Mouse (Mus musculus) frontal cortex, adult (tissue): ENCODE measurements around the gene Brd3.

Experiments used
- ATAC-seq: cut with Nextera tagmentation; 2 replicates; pipeline ENCODE4 v1.9.2; 2017; ENCODE audit warnings: mild to moderate bottlenecking, moderate library complexity, mixed read lengths; ENCODE audit not compliant: low TSS enrichment

The Brd3 gene

DNA sequence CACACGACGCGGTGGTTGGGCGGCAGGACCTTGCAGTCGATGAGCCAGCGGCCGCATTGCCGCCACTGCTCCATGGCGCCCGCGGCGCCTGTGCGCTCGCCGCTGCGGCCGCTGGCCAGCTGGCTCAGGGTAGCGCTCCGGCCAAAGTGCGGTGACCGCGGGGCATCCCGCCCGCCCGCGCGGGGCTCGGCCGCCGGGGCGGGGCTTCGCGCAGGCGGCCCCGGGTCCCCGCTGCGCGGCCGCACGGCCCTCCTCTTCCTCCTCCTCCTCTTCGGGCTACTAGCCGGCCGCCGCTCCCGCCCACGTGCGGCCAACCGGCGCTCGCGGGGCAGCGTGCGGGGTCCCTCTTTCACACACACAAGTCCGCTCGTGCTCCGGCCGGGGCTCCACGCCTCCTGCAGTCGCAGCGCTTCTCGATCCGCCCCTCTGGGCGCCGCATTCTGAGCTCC, 81.0 kb downstream of the Brd3 start:
- ATAC-seq: no peak

DNA sequence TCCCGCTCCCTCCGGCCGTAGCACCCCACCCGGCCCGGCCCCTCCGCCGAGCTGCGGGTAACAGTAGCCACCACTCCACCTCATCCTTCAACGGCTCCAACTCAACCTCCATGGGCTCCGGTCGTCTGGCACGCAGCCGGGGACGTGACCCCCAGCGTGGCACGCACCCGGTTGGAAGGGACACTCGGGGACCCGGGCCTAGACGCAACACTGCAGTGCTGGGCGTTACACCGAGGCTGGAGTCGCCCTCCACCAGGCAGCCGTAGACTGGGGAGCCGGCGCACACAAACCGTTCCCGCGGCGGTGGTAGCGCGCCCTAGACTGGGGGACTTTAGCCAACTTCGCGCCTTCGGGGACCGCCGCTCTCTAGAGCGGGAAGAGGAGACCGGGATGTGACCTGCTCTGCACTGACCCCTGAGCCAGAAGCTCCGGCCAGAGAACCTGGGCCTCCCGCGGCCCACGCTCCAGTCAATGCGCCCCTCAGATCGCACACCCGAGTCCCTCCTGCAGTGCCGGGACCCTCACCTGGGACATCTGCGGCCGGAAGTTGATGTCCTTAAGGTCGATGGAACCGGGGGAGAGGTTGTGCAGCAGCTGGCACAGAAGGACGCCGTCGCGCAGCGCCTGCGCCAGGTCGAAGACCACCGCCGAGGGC, 81.6 kb downstream of the Brd3 start:
- no peak for ATAC-seq

DNA sequence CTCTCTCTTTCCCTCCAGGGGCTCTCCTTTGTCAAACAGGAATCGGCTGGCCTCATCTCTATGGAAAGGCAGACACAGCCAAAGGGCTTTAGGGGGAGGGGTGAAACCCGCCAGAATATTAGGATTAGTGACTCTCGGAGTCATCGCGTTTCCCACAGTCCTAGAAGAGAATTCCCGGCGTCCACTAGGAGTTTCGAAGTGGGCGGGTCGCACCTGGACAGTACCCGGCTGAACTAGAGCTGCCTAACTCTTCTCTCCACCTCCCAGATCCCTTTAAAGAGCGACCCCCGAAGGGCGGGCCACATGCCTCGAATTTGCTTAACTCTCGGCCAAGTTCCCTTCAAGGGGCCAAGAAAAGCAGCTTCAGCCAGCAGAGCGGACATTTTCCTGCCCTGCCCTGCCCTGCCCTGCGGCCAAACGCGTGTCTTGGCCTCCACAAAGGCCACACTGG, 82.3 kb downstream of the Brd3 start:
- no peak for ATAC-seq

DNA sequence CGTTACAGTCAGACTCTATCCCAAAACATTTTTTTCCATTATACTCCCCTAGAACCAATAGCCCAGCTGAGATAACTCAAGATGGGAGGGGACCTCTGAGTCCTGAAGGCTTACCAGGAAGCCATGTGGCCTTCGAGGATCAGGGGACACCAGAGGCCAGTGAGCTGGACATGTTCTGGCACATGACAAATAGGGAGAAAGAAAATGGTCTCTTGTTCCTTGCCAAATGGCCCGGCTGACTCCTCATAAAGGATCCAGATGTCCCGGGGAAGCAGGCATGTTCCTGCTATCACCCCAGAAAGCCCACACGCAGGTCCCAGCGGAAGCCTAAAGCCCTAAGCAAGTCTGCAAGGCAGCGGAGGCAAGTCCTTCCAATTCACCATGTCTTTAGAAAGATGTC, 83.9 kb downstream of the Brd3 start:
- no peak for ATAC-seq

DNA sequence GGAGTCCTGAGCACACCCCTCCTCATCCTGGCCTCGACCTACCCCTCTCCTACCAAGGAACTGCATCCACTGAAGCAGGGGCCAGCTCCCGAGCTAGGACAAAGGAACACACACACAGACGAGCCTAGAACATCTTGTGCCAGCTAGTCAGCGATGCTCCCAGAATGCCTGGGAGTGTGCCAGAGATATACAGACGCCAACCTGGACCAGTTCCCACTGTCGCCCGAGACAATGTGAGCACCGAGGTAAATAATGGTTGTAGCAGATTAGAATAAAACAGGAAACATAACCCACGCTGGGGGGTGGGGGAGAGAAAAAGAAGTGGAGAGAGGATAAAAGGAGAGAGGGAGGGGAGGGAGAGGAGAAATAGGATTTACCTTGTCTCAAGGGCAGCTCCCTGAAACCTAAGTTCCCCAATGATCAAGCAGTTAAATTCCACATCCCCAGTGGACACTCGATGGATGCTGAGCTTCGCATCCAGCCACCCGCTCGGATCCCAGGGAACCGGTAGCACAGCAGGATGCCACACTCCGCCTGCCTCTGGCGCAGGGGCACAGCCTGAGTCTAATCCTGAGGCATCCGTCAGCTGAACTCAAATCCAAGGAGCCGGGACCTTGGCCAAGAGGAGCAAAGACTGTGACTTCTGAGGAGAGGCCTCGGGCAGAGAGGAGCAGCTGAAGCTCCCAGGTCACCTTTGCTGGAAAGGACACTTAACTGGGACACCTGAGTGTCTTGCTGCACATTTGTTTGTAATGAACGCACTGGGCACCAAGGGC, 86.0 kb downstream of the Brd3 start:
- no peak for ATAC-seq

DNA sequence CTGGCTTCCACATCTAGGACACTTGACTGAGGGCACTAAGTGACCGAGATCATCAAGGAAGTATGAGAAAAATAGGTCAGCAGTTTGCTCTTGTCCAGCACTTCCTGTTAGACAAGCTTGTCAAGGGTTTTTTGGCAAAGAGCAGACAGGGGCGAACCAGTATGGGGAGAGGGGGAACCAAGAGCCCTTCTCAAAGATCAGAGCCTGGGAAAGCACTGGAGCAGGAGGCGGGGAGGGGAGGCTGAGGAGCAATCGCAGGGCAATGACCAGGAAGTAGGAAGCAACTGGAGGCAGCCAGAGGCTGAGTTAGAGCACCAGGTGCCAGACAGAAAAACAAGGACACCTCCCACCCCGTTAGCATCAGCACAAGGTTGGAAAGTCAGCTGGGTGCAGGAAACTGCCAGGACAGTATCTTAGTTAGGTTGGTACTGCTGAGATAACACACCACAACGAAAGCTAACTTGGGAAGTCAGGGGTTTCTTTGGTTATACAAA, 88.8 kb downstream of the Brd3 start:
- ATAC-seq: no peak

DNA sequence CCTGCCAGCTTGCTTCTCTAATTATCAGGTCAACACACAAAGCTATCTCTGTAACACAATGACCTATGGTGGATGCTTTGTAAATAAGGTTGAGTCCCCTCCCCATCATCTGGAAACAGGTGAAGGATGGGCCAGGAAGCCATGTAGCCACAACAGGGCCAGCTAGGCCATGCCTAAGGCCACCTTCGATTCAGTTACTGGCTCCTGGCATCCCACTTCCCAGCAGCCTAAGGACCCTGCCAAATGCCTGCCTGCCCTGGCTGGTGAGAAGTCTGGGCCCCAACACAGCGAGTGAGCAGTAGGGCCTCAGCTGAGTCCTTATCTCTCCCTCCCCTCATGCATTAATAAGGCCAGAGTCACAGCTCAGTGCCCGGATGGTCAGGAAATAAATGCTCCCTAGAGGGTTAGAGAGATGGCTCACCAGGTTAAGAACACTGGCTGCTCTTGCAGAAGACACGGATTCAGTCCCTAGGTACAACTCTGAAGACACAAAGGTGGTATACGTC, 89.8 kb downstream of the Brd3 start:
- ATAC-seq: no peak

DNA sequence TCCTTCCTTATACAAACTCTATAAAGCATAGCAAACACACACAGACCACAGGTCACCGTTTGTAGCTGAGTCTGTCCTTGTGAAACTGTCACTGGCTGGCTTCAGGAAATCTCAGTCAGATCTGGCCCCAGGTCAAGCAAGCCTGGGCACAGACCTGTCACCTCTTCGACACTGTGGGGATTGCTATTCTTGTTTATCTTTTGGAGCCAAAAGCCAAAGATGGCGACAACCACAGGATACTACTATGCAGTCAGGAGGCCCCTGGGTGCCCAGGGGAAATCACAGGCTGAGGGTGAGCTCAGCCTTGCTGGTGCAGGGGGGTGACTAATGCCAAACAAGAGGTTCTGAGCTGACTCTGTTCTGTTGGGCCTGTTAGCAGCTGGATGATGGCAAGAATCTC, 91.0 kb downstream of the Brd3 start:
- ATAC-seq: no peak

DNA sequence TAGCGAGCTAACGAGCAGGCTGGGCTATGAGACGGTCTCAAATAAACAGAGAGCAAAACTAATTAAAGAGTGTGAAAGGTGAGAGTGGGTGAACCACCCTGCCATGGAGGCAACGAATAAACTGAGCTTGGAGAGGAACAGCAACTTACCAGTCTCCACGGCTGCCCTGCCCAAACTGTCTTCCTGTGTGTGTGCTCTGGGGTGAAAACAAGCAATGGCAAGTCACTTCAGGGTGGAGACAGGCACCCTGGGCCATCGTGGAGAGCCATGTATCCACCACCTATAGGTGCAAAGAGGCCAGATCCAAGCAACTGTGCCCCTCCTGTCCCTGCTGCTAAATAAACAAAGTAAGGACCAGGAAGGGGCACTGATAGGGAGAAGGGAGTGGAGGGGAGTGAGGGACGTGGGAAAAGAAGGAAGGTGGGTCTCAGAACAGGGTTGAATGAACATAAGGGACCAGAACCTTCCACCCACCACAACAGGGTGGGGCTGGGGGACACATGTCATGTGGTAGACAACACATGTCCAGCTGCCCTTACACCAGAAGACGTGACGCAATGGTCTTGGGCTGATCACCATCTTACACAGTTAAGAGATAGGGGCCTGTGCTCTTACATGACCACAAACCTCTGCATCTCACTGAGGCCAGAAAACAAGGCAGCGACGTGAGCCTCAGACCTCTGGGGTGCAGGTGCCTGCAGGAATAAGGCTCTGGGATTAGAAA, 92.2 kb downstream of the Brd3 start:
- no peak for ATAC-seq

DNA sequence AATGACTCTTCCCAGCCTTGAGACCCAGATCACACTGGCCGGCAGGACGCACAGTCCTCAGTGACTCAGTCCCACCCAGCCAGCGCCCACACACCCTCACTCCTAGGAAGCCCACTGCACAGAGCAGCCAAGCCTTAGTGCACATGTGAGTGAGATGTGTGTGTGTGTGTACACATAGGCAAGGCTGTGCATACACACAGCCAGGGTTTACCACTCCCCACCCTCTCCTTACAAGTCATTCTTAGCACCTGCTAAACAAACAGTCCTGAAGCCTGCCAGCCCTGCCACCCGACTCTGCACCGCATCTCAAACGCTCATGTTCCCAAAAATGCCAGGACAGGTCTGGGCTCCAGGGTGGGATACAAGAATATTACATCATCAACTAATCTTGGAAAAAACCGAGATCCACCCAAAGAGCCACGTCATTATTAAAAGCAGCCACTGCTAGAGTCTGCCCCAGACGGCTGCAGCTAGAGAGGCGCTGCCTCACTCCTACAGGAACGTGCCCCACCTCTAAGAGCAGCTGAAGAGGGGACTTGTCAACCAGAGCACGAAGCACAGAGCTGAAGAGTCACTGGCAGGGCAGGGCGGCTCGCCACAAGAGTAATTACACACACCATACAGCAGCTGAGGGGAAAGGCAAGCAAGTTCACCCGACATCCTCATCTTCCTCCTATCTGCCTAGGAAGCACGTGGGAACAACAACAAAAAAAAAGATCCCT, 93.4 kb downstream of the Brd3 start:
- 0 out of 2 replicates have a peak, but pooled peaks have one; percentile 23 for ATAC-seq

DNA sequence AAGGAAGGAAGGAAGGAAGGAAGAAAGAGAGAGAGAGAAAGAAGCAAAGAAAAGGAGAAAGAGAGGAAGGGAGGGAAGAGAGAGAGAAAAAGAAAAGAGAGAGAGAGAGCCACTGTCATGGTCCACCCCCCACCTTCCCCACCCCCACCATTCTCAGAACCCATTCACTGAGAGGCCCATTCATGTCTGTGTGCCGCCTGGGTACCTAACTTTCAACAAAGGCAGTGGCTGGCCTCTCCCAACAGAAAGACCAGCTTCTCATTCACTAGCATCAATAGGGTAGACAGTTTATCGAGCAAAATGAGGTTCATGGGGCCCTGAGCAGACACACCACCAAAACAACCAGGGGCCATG, 93.9 kb downstream of the Brd3 start:
- ATAC-seq: no peak

DNA sequence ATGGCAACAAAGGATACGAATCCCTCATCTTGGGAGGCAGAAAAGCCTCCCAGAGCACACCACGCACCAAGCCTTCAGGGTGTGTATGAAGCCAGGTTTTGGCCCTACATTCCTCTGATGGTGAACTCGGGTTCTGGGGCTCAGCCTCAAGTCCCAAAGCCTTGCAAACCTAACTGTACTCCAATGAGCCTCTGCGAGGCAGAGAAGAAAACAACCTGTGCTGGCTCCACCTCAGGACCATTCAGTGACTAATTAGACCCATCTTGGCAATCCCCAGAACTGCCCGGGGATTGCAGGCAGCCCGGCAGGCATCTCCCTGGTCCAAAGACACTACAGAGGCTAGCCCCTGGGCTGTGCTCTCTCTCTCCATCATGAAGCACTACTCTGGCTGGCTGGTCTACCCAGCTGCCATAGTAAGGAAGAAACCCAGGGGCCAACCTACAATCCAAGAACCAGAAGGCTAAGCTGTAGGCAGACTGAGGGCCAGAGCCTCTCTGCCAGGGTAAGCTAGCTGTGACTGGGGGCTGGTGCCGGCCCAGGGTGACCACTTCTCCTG, 95.1 kb downstream of the Brd3 start:
- 0 out of 2 replicates have a peak, but pooled peaks have one; percentile 31 for ATAC-seq

DNA sequence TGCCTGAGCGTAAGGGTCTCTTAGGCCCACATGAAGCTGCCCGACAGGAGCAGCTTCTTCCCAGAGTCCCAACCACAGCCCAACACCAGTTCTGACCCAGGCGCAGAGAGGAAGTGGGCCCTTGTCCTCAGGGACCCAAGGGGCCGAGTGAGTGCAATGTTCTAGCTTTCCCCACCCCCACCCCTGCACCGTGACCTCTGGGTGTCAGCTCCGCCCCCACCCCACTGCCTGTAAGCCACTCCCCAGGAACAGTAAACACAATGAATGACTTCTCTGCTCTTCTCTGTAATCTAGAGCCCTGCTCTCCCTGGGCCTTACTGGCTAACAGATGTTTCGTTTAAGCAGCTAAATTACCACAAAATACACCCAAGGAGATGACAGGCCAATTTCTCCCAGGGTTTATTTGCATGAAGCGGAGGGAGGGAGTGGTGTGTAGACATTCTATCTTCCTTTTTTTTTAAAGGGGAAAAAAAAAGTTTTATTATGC, 95.7 kb downstream of the Brd3 start:
- no peak for ATAC-seq

DNA sequence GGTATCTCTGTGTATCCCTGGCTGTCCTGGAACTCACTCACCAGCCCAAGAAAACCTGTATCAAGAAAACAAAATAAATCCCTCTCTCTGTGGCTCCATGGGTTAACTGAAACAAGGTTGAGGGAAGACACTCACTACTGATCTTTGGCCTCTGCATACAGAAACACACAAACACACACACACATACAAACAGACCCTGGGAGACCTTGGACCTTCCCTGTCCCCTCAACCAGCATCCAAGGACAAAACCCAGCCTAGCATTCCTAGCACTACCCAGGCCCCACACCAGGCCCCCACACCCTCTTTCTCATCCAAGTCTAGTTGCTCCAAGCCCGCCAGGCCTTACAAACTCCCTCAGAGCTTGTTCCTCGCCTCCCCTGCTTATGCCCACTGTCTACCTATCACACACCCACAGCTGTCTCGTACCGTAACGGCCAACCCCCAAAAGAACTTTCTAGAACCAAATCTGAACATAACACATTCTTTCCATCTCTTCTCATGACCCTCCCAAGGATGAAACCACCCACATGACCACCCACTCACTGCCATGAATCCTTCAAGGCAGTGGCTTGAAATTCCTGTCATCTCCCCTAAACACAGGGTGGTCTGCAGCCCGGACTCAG, 96.8 kb downstream of the Brd3 start:
- ATAC-seq: no peak

DNA sequence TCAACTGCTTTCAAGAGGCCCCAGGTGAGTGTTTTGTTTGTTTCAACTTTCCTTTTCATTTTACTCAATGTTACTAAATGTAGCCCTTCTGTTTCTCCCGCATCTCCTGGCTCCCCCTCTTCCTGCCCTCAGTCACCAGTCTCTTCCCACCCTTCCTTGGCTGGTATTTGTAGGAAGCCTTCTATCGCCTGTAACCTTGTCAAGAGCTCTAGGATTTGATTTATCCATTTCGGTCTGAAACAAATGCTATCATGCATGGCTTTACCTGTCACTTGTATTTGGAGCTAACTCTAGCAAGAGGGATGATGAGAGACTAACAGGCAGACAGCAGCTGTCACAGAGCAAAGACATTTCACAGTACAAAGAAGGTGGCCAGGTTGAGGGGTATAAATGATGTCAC, 99.3 kb downstream of the Brd3 start:
- ATAC-seq: no peak

DNA sequence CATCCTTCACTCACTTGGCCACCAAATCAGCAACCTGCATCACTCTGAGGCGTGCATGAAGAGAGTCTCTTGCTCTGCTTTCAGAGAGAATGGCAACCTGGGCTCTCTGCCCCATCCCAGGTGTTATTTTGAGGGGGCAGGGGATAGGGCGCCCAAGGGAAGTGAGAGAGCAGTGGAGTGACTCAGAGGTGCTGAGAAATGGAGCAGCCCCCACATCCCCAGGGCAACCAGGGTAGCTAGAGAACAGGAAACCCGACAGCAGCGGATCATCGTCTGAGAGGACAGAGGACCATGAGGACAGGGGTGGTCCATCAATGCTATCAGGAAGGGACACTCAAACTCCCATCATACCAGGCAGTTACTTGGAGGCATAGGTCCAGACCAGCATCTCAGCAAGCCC, 100.5 kb downstream of the Brd3 start:
- ATAC-seq: no peak

DNA sequence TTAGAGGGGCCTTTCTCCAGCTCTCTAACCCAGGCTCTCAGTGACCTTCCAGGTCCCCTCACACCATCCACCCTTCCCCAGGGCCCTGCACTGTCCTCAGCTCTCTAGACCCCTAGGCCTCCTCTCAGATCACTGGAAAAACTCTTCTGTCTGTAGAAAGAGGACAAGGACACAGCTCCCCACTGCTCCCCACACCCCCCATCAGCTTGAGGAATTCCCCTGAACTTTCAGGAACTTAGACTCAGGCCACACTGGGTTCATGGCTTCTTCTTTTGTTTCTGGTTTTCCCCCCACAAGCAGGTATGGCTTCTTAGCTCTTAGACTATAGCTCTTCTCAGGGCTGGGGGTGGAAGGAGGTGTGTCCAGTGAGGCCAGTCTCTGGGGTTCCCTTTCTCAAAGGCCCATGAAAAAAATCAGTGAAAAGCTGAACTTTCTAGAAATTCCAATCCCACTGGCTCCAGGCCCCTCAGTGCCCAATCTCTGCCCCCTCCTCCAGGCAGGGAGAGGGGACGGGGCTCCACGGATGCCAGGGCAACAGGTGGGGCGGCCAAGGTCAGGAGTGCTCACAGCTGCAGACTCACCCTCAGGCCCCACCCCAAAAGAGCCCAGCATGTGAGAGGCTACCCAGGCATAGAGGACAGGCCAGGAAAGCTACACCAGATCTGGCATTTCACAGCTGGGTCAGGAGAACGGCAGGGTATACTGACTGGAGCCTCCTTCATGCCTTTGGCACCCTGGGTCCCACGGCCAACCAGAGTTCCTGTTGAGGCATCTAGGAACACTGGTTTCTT, 102.2 kb downstream of the Brd3 start:
- ATAC-seq: no peak

DNA sequence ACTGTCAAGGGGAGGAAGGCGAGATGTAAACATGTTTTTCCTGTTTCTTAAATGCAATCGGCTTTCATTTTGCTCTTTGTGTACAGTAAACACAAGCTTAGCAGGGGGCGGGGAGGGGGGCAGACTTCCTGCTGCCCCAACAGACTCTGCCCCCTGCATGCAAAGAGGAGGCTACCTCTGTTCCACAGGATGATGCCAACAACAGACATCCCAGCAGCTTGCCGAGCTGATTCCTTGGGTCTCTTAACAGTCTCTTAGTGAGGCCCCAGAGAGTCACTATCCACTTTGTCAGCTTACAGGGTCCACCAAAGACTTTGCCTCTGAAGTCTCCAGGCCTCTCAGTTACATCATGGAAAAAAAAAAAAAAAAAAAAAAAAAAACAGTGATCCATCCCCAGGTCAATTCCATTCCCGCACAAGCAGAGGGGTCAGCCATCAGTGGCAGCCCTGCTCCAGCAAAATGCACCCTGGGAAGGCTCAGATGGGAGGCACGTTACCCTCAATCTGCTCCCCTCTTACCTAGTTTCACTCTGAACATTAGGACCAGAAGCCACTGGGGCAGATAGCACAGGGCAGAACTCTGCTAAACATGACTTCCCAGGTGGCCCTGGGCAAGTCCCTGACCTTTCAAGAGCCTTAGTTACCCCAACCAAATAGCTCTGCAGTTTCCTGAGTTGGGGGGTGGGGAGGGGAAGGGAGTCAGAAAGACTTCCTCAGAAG, 102.9 kb downstream of the Brd3 start:
- ATAC-seq: no peak

DNA sequence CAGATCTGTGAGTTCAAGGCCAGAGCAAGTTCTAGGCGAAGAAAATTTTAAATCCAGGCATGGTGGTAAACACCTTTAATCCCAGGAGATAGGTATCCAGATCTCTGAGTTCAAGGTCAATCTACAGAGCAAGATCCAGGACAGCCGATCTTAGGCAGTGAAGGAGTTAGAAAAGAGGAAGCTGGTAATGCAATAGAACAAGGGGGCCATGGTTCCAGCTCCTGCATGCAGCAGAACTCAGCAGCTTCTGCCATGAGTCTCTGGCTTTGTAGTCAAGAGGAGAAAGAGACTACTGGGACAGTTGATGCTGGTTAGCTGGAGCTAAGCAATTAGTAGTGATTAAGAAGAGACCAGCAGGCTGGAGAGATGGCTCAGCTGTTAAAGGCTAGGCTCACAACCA, 105.9 kb downstream of the Brd3 start:
- no peak for ATAC-seq
